ENCODE assay signal across 10 mouse cellular contexts in genomic region chr16:96322739-96323138, GRCm38 (mm10).
"Had no signal": no experiment of that assay in that cellular context is flagged by ENCODE, and none has a peak within 500 bp of the region (broad histone marks: within the 10 kb centered on the region; RNA-seq: fewer than 3 reads in every experiment).

No protein-coding gene starts in this region.

- DNase-seq: left cerebral cortex, postnatal 4 days; liver, embryonic 13.5 days; lung, adult 2 months; lung, postnatal 14 days; lung, postnatal 4 days; midbrain, embryonic 14.5 days; thymus, adult 18-20 months; thymus, postnatal 36 days had no signal

- H3K4me3 ChIP-seq: limb, embryonic 12.5 days; limb, embryonic 15.5 days; liver, embryonic 13.5 days had no signal

- H3K27ac ChIP-seq: limb, embryonic 12.5 days; limb, embryonic 15.5 days; liver, embryonic 13.5 days had no signal
